Mouse (Mus musculus) cerebellum, adult 2 months (tissue): ENCODE data around the gene Baat.

Experiments
- CTCF ChIP-seq: fragments of 200-500 bp; IDR thresholded peaks from 2 replicates; pipeline ENCODE4 v1.5.1; 2011; ENCODE audit warnings: low read depth, mild to moderate bottlenecking, control low read depth, low read length, moderate library complexity, borderline replicate concordance; ENCODE audit not compliant: insufficient read depth
- POLR2A ChIP-seq: fragments of 200-500 bp; IDR thresholded peaks from 2 replicates; pipeline ENCODE4 v1.6.1; 2011; ENCODE audit warnings: low read length, control low read depth, borderline replicate concordance; ENCODE audit not compliant: insufficient read depth

DNA sequence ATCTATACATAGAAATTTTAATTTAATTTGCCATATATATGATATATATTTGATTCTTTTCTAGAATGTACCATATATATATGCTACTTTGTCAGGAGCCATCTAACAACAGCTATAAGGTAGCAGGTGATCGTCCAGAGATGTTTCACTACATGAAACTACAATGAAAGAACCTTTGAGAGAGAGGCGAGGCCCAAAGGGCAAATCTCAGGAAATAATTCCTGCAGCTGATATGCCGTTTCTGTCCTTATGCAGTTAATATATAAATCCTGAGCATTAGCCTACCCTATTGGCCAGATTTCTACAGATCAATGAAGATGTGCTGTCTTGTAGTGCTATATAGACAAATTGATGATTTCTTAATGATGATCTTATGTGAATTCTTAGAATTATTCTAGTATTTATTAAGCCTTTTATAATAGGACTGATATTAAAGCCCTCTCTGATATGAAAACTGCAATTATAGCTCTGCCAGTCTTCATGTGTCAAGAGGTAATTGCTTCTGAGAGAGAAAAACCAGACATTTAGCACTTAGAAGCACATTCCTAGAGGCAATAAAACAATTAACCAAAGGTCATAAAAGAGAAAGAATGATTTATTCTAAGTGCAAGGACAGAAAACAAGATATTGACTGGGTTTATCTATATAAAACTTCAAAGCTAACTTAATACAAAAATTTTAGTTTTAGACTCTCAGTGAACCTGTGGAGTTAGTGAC, 36.8 kb downstream of the Baat start:
- no peak for TF ChIP-seq CTCF
- no peak for TF ChIP-seq POLR2A
